Mouse (Mus musculus) cerebellum, postnatal 36 days (tissue): ENCODE results near the gene Sod2.
"Not testable (repeated sequence)": the region's sequence is repeated elsewhere in the genome, so short reads cannot be mapped to it uniquely, and the experiment has no call there.

ENCODE experiments used
- DNase-seq, 2 experiments: peaks; one replicate each; pipeline ENCODE4 v3.0.0; 2021 to 2022; ENCODE audit warnings: mixed read lengths in 2 of 2

The Sod2 gene

GRCm38 (mm10) chr17:13013316-13013715 lies 6.7 kb downstream of the Sod2 start:
- DNase-seq = no peak

- DNase-seq = not testable (repeated sequence)
Measured at GRCm38 (mm10) chr17:13036627-13037192, 30.1 kb downstream of the Sod2 start.

- peak; percentile 16 to 44 for DNase-seq
Measured at GRCm38 (mm10) chr17:13043846-13044673, 37.4 kb downstream of the Sod2 start.

GRCm38 (mm10) chr17:13052124-13052813 lies 45.6 kb downstream of the Sod2 start, which contains the start of gene Gpr31b:
Gene Gpr31b, minus strand, starts transcription at chr17:13052296.
- not testable (repeated sequence) for DNase-seq

GRCm38 (mm10) chr17:13060804-13061203 lies 54.2 kb downstream of the Sod2 start, which contains the start of gene Tcp10b:
Gene Tcp10b, plus strand, starts transcription at chr17:13061104.
- DNase-seq = not testable (repeated sequence)

GRCm38 (mm10) chr17:13062882-13063281 lies 56.2 kb downstream of the Sod2 start:
- not testable (repeated sequence) for DNase-seq

- not testable (repeated sequence) for DNase-seq
Measured at GRCm38 (mm10) chr17:13067864-13068385, 61.3 kb downstream of the Sod2 start.

GRCm38 (mm10) chr17:13069227-13069626 lies 62.6 kb downstream of the Sod2 start:
- not testable (repeated sequence) for DNase-seq
